Mouse (Mus musculus) thymus, adult 2 months (tissue): ENCODE measurements at regions not wholly inside any gene's neighbourhood (a gene's known extent, or its start where the extent isn't known, plus 50 kb on each side); places are given as distances from the start of the nearest gene placed in this dataset.

Experiments used
- CTCF ChIP-seq: fragments of 200-500 bp; IDR thresholded peaks from 2 replicates; pipeline ENCODE4 v1.5.1; 2012; ENCODE audit warnings: mild to moderate bottlenecking, control low read depth, low read length, moderate library complexity, borderline replicate concordance; ENCODE audit not compliant: control insufficient read depth, poor library complexity, insufficient read depth; ENCODE audit errors: extremely low read depth
- POLR2A ChIP-seq: fragments of 200-500 bp; IDR thresholded peaks from 2 replicates; pipeline ENCODE4 v1.6.1; 2012; ENCODE audit warnings: mild to moderate bottlenecking, low read length, control low read depth, moderate library complexity; ENCODE audit not compliant: control insufficient read depth, poor library complexity, insufficient read depth; ENCODE audit errors: extremely low read depth

GRCm38 (mm10) chr15:36360694-36361521 is 646.7 kb downstream of the Zfp706 start:
- TF ChIP-seq POLR2A (no peak), CTCF (no peak)
